ENCODE assay signal across 14 mouse cellular contexts in the genomic region with DNA sequence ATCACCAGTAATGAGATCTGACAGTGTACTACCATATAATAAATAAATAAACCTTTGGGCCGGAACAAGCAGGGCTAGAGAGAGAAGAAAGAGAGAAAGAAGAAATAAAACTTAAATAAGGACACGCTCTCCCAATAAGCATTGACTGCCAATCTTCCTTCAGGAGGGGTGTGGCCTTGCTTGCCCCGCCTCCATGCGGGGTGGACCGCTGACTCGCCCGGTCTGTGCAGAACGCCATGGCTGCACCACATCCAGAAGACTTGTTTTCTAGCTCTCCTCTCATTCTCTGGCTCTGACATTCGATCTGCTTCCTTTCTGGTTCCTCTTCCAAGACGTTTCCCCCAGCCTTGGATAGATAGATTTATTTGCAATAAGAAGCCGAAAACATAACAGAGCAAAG. TPM values are rescaled to one million over a fixed set of nuclear protein-coding genes. Genes with fewer than 3 reads are reported as not detected.
"Had no signal": no experiment of that assay in that cellular context is flagged by ENCODE, and none has a peak within 500 bp of the region (broad histone marks: within the 10 kb centered on the region; RNA-seq: fewer than 3 reads in every experiment).

No protein-coding gene starts in this region.

- H3K4me3 ChIP-seq: limb, embryonic 12.5 days; limb, embryonic 15.5 days had no signal

- H3K4me1 ChIP-seq: limb, embryonic 12.5 days; limb, embryonic 15.5 days had no signal

- H3K27me3 ChIP-seq: limb, embryonic 12.5 days; limb, embryonic 15.5 days had no signal

- H3K36me3 ChIP-seq: limb, embryonic 12.5 days; limb, embryonic 15.5 days had no signal

- DNase-seq: kidney, postnatal 14 days; kidney, postnatal 4 days; left cerebral cortex, postnatal 4 days; liver, postnatal 0 days; lung, embryonic 14.5 days; midbrain, embryonic 14.5 days; thymus, adult 18-20 months; thymus, postnatal 36 days had no signal

- H3K27ac ChIP-seq: limb, embryonic 12.5 days; limb, embryonic 15.5 days; liver, embryonic 14.5 days; macrophage had no signal

RNA-seq across cellular contexts. Expression of gene Mybpc1, which starts 8.1 kb away (rescaled TPM):
- total RNA-seq: megakaryocyte, adult 5-6 weeks had no signal
- polyA plus RNA-seq: macrophage; small intestine, adult 2 months had no signal
